Mouse (Mus musculus): Measurements from ENCODE around the gene Kmt5a.
"Not testable (repeated sequence)": the region's sequence is repeated elsewhere in the genome, so short reads cannot be mapped to it uniquely, and the experiment has no call there.

DNA sequence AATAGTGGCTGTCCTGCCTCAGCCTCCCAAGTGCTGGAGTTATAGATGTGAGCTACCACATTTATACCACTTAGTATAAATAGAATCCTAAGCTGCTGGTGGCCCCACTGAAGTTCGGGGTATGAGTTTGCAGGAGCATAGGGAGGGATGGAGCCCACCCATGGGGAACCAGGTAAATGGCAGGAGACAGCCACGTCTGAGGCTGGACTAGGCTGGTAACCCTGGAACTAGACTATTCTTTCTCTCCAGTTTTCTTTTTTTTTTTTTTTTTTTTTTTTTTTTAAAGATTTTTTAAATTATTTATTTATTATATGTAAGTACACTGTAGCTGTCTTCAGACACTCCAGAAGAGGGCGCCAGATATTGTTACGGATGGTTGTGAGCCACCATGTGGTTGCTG, 60.3 kb downstream of the Kmt5a start:
- TF ChIP-seq CTCF (IDR thresholded peaks at IDR 0.05; ENCODE audit: borderline replicate concordance, control insufficient read depth, extremely low read depth, insufficient read depth, low read length, poor library complexity); POLR2A (IDR thresholded peaks at IDR 0.05; ENCODE audit: control insufficient read depth, extremely low read depth, insufficient read depth, low read length, poor library complexity): not testable (repeated sequence)
